Comparison of ENCODE assay signal across 37 mouse cellular contexts in the genomic region with DNA sequence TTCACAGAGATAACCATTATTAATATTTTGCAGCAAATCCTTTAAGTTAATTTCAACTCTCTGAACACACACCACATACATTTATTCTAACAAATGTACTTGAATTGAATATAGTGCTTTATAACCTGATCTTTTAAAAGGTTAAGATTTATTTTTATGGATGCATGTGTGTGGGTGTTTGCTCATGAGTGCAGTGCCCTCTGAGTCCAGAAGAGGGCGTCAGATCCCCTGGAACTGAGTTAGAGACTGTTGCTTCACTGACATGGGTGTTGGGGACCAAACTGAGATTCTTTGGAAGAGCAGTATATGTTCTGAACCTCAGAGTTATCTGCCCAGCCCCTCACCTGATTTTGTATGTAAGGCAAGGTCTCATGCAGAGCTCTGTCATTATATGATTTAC. TPM values are rescaled to one million over a fixed set of nuclear protein-coding genes. Genes with fewer than 3 reads are reported as not detected.
DNase-seq lines count a peak whose midpoint lies in the region; ATAC-seq and TF ChIP-seq lines count a peak whose summit lies in the region.
"Had no signal": no experiment of that assay in that cellular context is flagged by ENCODE, and none has a peak within 500 bp of the region (broad histone marks: within the 10 kb centered on the region; RNA-seq: fewer than 3 reads in every experiment).

No protein-coding gene starts in this region.

- H3K9ac ChIP-seq in midbrain, postnatal 0 days (replicated peaks; ENCODE audit: low read length, poor library complexity, severe bottlenecking) = no peak overlapping the region
- no peak overlapping the region for H3K9ac ChIP-seq in midbrain, embryonic 14.5 days (replicated peaks; ENCODE audit: low read length)
- H3K9ac ChIP-seq: forebrain, postnatal 0 days; heart, embryonic 15.5 days; hindbrain, embryonic 12.5 days; limb, embryonic 12.5 days; liver, embryonic 13.5 days; midbrain, embryonic 12.5 days had no signal

- no peaks in the 10 kb centered on the region for H3K9me3 ChIP-seq in midbrain, postnatal 0 days (ENCODE audit: low read length)
- H3K9me3 ChIP-seq in midbrain, embryonic 14.5 days (ENCODE audit: control insufficient read depth, low read length) = no peaks in the 10 kb centered on the region
- H3K9me3 ChIP-seq: heart, embryonic 10.5 days; heart, embryonic 15.5 days; hindbrain, embryonic 12.5 days; limb, embryonic 12.5 days; liver, embryonic 13.5 days; midbrain, embryonic 12.5 days had no signal

- peak; percentile 22; the same call in 1 of the 2 replicates for TF ChIP-seq CTCF in cerebellum, adult 2 months (IDR thresholded peaks at IDR 0.05; ENCODE audit: borderline replicate concordance, insufficient read depth, low read depth, low read length)
- peak; percentile 54 for TF ChIP-seq CTCF in layer of hippocampus, adult 2 months (conservative IDR thresholded peaks at IDR 0.05)
- peak; percentile 40 for TF ChIP-seq CTCF in midbrain, postnatal 0 days (IDR thresholded peaks at IDR 0.05)

- H3K4me3 ChIP-seq in cerebellum, adult 2 months (replicated peaks; ENCODE audit: insufficient read depth, low read depth, low read length) = no peak overlapping the region
- no peak overlapping the region for H3K4me3 ChIP-seq in layer of hippocampus, adult 2 months
- H3K4me3 ChIP-seq in midbrain, postnatal 0 days (ENCODE audit: low read depth, low read length) = no peak overlapping the region
- no peak overlapping the region for H3K4me3 ChIP-seq in midbrain, embryonic 14.5 days (replicated peaks; ENCODE audit: low read depth, low read length)
- H3K4me3 ChIP-seq: erythroblast, embryonic 14.5 days; heart, embryonic 10.5 days; heart, embryonic 15.5 days; hindbrain, embryonic 12.5 days; limb, embryonic 12.5 days; liver, embryonic 13.5 days; megakaryocyte, embryonic 14.5 days; midbrain, embryonic 12.5 days had no signal

- no peak for TF ChIP-seq POLR2A in cerebellum, adult 2 months (IDR thresholded peaks at IDR 0.05; ENCODE audit: borderline replicate concordance, insufficient read depth, low read length)

- no peak overlapping the region for H3K4me2 ChIP-seq in midbrain, postnatal 0 days (ENCODE audit: low read depth, low read length, poor library complexity, severe bottlenecking)
- H3K4me2 ChIP-seq in midbrain, embryonic 14.5 days (ENCODE audit: low read length) = no peak overlapping the region
- H3K4me2 ChIP-seq: heart, embryonic 15.5 days; hindbrain, embryonic 12.5 days; limb, embryonic 12.5 days; liver, embryonic 13.5 days; midbrain, embryonic 12.5 days had no signal

- H3K27me3 ChIP-seq in cerebellum, adult 2 months (ENCODE audit: control insufficient read depth, insufficient read depth, low read length) = no peaks in the 10 kb centered on the region
- H3K27me3 ChIP-seq in midbrain, postnatal 0 days (ENCODE audit: insufficient read depth, low read length) = no peaks in the 10 kb centered on the region
- no peaks in the 10 kb centered on the region for H3K27me3 ChIP-seq in midbrain, embryonic 14.5 days (ENCODE audit: control insufficient read depth, insufficient read depth, low read length)
- H3K27me3 ChIP-seq: heart, embryonic 15.5 days; hindbrain, embryonic 12.5 days; limb, embryonic 12.5 days; liver, embryonic 13.5 days; midbrain, embryonic 12.5 days had no signal

- WGBS in cerebellum, adult 2 months = 32% methylated on average over 1 of the region's 1 CpGs
- 38% methylated on average over 1 of the region's 1 CpGs for WGBS in midbrain, postnatal 0 days
- 42% methylated on average over 1 of the region's 1 CpGs for whole genome bisulfite sequencing in midbrain, embryonic 14.5 days

- no peak for DNase-seq in cerebellum, adult 2 months
- no peak for DNase-seq in cerebellum, postnatal 14 days
- no peak for DNase-seq in layer of hippocampus, adult 2 months (ENCODE audit: low spot score in 2 of 2)
- no peak for DNase-seq in layer of hippocampus, postnatal 14 days (ENCODE audit: low spot score in 2 of 2)
- no peak for DNase-seq in midbrain, postnatal 0 days (ENCODE audit: low spot score)
- no peak for DNase-seq in midbrain, embryonic 14.5 days
- peak; percentile 19 for DNase-seq in ZHBTc4 (ENCODE audit: low read depth, low spot score)
- DNase-seq: adrenal gland, postnatal 14 days; cerebellum, adult 11-12 months; cerebellum, postnatal 10 days; forebrain, postnatal 0 days; gastrocnemius, postnatal 10 days; kidney, adult 11 months; kidney, postnatal 4 days; liver, embryonic 13.5 days; lung, adult 2 months; lung, postnatal 36 days; right cerebral cortex, postnatal 14 days; thymus, adult 18-20 months; thymus, postnatal 25 days had no signal

- no peak overlapping the region for H3K27ac ChIP-seq in cerebellum, adult 2 months (ENCODE audit: insufficient read depth, low read length)
- H3K27ac ChIP-seq in layer of hippocampus, adult 2 months = no peak overlapping the region
- no peak overlapping the region for H3K27ac ChIP-seq in midbrain, postnatal 0 days (ENCODE audit: low read depth, low read length)
- no peak overlapping the region for H3K27ac ChIP-seq in midbrain, embryonic 14.5 days (replicated peaks; ENCODE audit: low read depth, low read length)
- H3K27ac ChIP-seq: heart, embryonic 10.5 days; heart, embryonic 15.5 days; hindbrain, embryonic 12.5 days; kidney, postnatal 0 days; limb, embryonic 12.5 days; liver, embryonic 13.5 days; midbrain, embryonic 12.5 days had no signal

- ATAC-seq in midbrain, postnatal 0 days (ENCODE audit: low FRiP score) = no peak
- ATAC-seq in midbrain, embryonic 14.5 days (ENCODE audit: low FRiP score, low TSS enrichment) = no peak
- ATAC-seq in megakaryocyte progenitor cell, adult 5-6 weeks (replicated peaks; ENCODE audit: poor library complexity) = no peak
- ATAC-seq: forebrain, postnatal 0 days had no signal

- H3K4me1 ChIP-seq in cerebellum, adult 2 months (ENCODE audit: control insufficient read depth, insufficient read depth, low read length) = no peaks in the 10 kb centered on the region
- no peaks in the 10 kb centered on the region for H3K4me1 ChIP-seq in midbrain, postnatal 0 days (ENCODE audit: insufficient read depth, low read length)
- H3K4me1 ChIP-seq in midbrain, embryonic 14.5 days (ENCODE audit: control insufficient read depth, insufficient read depth, low read length) = no peaks in the 10 kb centered on the region
- H3K4me1 ChIP-seq: heart, embryonic 10.5 days; heart, embryonic 15.5 days; hindbrain, embryonic 12.5 days; limb, embryonic 12.5 days; liver, embryonic 13.5 days; megakaryocyte, embryonic 14.5 days; midbrain, embryonic 12.5 days had no signal

- H3K36me3 ChIP-seq in midbrain, postnatal 0 days (ENCODE audit: insufficient read depth, low read length) = no peaks in the 10 kb centered on the region
- no peaks in the 10 kb centered on the region for H3K36me3 ChIP-seq in midbrain, embryonic 14.5 days (ENCODE audit: control insufficient read depth, insufficient read depth, low read length)
- H3K36me3 ChIP-seq: heart, embryonic 10.5 days; heart, embryonic 15.5 days; hindbrain, embryonic 12.5 days; limb, embryonic 12.5 days; liver, embryonic 13.5 days; midbrain, embryonic 12.5 days had no signal

RNA-seq across cellular contexts. Expression of a gene that starts 25.0 kb away (rescaled TPM):
- polyA plus RNA-seq in cerebellum, adult 2 months (2012; rRNA removed) = 14.1 and 14.9 TPM in 2 replicates
- 1 to 10 TPM; 6.5 to 8.2 TPM for total RNA-seq in layer of hippocampus, adult 2 months (2021)
- 1 to 10 TPM; 6.9 to 7.0 TPM for total RNA-seq in layer of hippocampus, postnatal 14 days (2021)
- total RNA-seq in midbrain, postnatal 0 days (2014; rRNA removed) = 15.3 and 19.8 TPM in 2 replicates
- 1.9 and 2.5 TPM in 2 replicates for polyA plus RNA-seq in midbrain, postnatal 0 days (2015; fragmentation: Nextera tagmentation; extraction: Ambion mirVana)
- 6.1 and 6.7 TPM in 2 replicates for polyA plus RNA-seq in midbrain, embryonic 14.5 days (2014; fragmentation: Nextera tagmentation; extraction: Ambion mirVana)
- total RNA-seq in megakaryocyte progenitor cell, adult 5-6 weeks (2015) = 23.2 and 32.3 TPM in 2 replicates
- total RNA-seq in megakaryocyte progenitor cell, adult 5-6 weeks (2017) = 14.4 and 19.4 TPM in 2 replicates

RNA-seq across cellular contexts. Expression of a gene that starts 49.0 kb away (rescaled TPM):
- polyA plus RNA-seq in cerebellum, adult 2 months (2012; rRNA removed) = 8.3 and 9.8 TPM in 2 replicates
- 10 to 100 TPM; 20.5 to 27.6 TPM for total RNA-seq in layer of hippocampus, adult 2 months (2021)
- total RNA-seq in layer of hippocampus, postnatal 14 days (2021) = 10 to 100 TPM; 26.5 to 32.0 TPM
- 0.77 and 0.90 TPM in 2 replicates for total RNA-seq in midbrain, postnatal 0 days (2014; rRNA removed)
- 0.12 and 0.19 TPM in 2 replicates for polyA plus RNA-seq in midbrain, postnatal 0 days (2015; fragmentation: Nextera tagmentation; extraction: Ambion mirVana)
- polyA plus RNA-seq in midbrain, embryonic 14.5 days (2014; fragmentation: Nextera tagmentation; extraction: Ambion mirVana) = not detected in 2 replicates
- not detected in 2 replicates for total RNA-seq in megakaryocyte progenitor cell, adult 5-6 weeks (2015)
- not detected in 2 replicates for total RNA-seq in megakaryocyte progenitor cell, adult 5-6 weeks (2017)
- total RNA-seq: gastrocnemius, postnatal 10 days; heart, postnatal 25 days; monocyte, adult 5-6 weeks had no signal
- polyA plus RNA-seq: embryonic facial prominence, embryonic 14.5 days; erythroblast, embryonic 14.5 days; forebrain, embryonic 11.5 days; gonadal fat pad, adult 2 months; heart, embryonic 10.5 days; heart, embryonic 15.5 days; hindbrain, embryonic 12.5 days; kidney, postnatal 0 days; limb, embryonic 12.5 days; liver, embryonic 13.5 days; lung, adult 2 months; midbrain, embryonic 12.5 days; neural tube, embryonic 14.5 days; small intestine, adult 2 months; stomach, embryonic 14.5 days had no signal

RNA-seq across cellular contexts. Expression of a gene that starts 59.6 kb away (rescaled TPM):
- 32.9 and 33.8 TPM in 2 replicates for polyA plus RNA-seq in cerebellum, adult 2 months (2012; rRNA removed)
- 10 to 100 TPM; 84.7 to 90.8 TPM for total RNA-seq in layer of hippocampus, adult 2 months (2021)
- 10 to 100 TPM; 89.7 to 94.5 TPM for total RNA-seq in layer of hippocampus, postnatal 14 days (2021)
- 58.1 and 67.3 TPM in 2 replicates for total RNA-seq in midbrain, postnatal 0 days (2014; rRNA removed)
- 12.1 and 13.3 TPM in 2 replicates for polyA plus RNA-seq in midbrain, postnatal 0 days (2015; fragmentation: Nextera tagmentation; extraction: Ambion mirVana)
- polyA plus RNA-seq in midbrain, embryonic 14.5 days (2014; fragmentation: Nextera tagmentation; extraction: Ambion mirVana) = 10.1 and 11.4 TPM in 2 replicates
- not detected in 2 replicates for total RNA-seq in megakaryocyte progenitor cell, adult 5-6 weeks (2015)
- not detected in 2 replicates for total RNA-seq in megakaryocyte progenitor cell, adult 5-6 weeks (2017)
- total RNA-seq: heart, postnatal 25 days; monocyte, adult 5-6 weeks had no signal
- polyA plus RNA-seq: erythroblast, embryonic 14.5 days; liver, embryonic 13.5 days had no signal

Comparison
In these comparisons a context has a peak if more than half of its experiments do, and no peak if none do; other contexts are left out.
1. RNA of a gene that starts 49.0 kb away (total RNA-seq): 26.5 to 32.0 TPM in layer of hippocampus, postnatal 14 days and 20.5 to 27.6 TPM in layer of hippocampus, adult 2 months; 0.77 to 0.90 TPM in midbrain, postnatal 0 days and not detected in megakaryocyte progenitor cell, adult 5-6 weeks; every median in the first group is over 10 times any median in the second.
2. RNA of a gene that starts 59.6 kb away (total RNA-seq): 89.7 to 94.5 TPM in layer of hippocampus, postnatal 14 days, 84.7 to 90.8 TPM in layer of hippocampus, adult 2 months and 58.1 to 67.3 TPM in midbrain, postnatal 0 days; not detected in megakaryocyte progenitor cell, adult 5-6 weeks; every median in the first group is over 10 times any median in the second.
3. Peak in every context shown above with its lines, with median percentiles within 50 percentile points of each other: CTCF ChIP-seq.